Mouse (Mus musculus): Measurements from ENCODE around the gene Ndc80.

- TF ChIP-seq POLR2A (IDR thresholded peaks at IDR 0.05; ENCODE audit: insufficient read depth, low read length) (no peak), CTCF (IDR thresholded peaks at IDR 0.05; ENCODE audit: low read depth, low read length) (no peak)
Measured at GRCm38 (mm10) chr17:71526302-71526708, 352 bp downstream of the Ndc80 start.
